Mouse (Mus musculus) heart, adult 2 months (tissue): Measurements from ENCODE around the gene Rapgef2. TPM values are rescaled to one million over a fixed set of nuclear protein-coding genes. Genes with fewer than 3 reads are reported as not detected.
A peak's percentile ranks its signal among the peaks of the same experiment; 100 is the strongest.

Source experiments
- DNase-seq, 2 experiments: peaks; one replicate each; pipeline ENCODE4 v3.0.0; 2021
- H3K27ac ChIP-seq: fragments of 200-600 bp; 2 replicates; pipeline ENCODE4 v1.8.1; 2022
- H3K27me3 ChIP-seq: fragments of 200-500 bp; 2 replicates; pipeline ENCODE4 v1.6.1; 2012; ENCODE audit warnings: mild to moderate bottlenecking, low read length, inconsistent platforms, mixed read lengths; ENCODE audit not compliant: control insufficient read depth, insufficient read depth
- H3K36me3 ChIP-seq: fragments of 200-500 bp; 2 replicates; pipeline ENCODE4 v1.6.1; 2012; ENCODE audit warnings: low read length, inconsistent platforms; ENCODE audit not compliant: control insufficient read depth, insufficient read depth
- H3K4me1 ChIP-seq: fragments of 200-500 bp; 2 replicates; pipeline ENCODE4 v1.6.1; 2011; ENCODE audit warnings: low read length; ENCODE audit not compliant: control insufficient read depth, insufficient read depth
- H3K4me3 ChIP-seq: fragments of 200-600 bp; 2 replicates; pipeline ENCODE4 v1.8.1; 2022
- H3K79me2 ChIP-seq: fragments of 200-500 bp; replicated peaks from 2 replicates; pipeline ENCODE4 v1.6.1; 2012; ENCODE audit warnings: mild to moderate bottlenecking, inconsistent platforms, low read length, moderate library complexity, mixed read lengths; ENCODE audit not compliant: control insufficient read depth, insufficient read depth
- H3K9ac ChIP-seq: fragments of 200-500 bp; 2 replicates; pipeline ENCODE4 v1.6.1; 2012; ENCODE audit warnings: low read depth, mild to moderate bottlenecking, control low read depth, inconsistent platforms, low read length, mixed read lengths
- CTCF ChIP-seq: fragments of 200-600 bp; IDR thresholded peaks from 2 replicates; pipeline ENCODE4 v1.8.1; 2022; ENCODE audit warnings: antibody characterized with exemption, mild to moderate bottlenecking, moderate library complexity
- EP300 ChIP-seq: fragments of 200-500 bp; IDR thresholded peaks from 2 replicates; pipeline ENCODE4 v1.6.1; 2011; ENCODE audit warnings: low read depth, low read length, control low read depth; ENCODE audit not compliant: insufficient read depth
- POLR2A ChIP-seq: fragments of 200-500 bp; IDR thresholded peaks from 2 replicates; pipeline ENCODE4 v1.6.1; 2011; ENCODE audit warnings: mild to moderate bottlenecking, low read depth, low read length, control low read depth; ENCODE audit not compliant: insufficient read depth
- WGBS: fragments of 180-500 bp; shearing (Covaris S2); methylation state at CpG from one replicate; pipeline ENCODE4 v1.1.7; 2018; 5-methylcytosine and 5-hydroxymethylcytosine counted together
- intact Hi-C: fragments of 180-260 bp; cut with DNase I; formaldehyde crosslinking; loops from one replicate; pipeline ENCODE4 v1.15.1; 2025
- polyA plus RNA-seq: library from polyadenylated mRNA; depleted of rRNA; stranded (reverse); fragments of >200 nt; gene quantifications from 2 replicates; pipeline ENCODE4 v1.2.3, GENCODE M21; 2012
- total RNA-seq, 2 experiments: library from RNA; stranded (reverse); gene quantifications; 2 replicates each; pipeline ENCODE4 v1.2.3; 2021

The Rapgef2 gene
- total and polyA plus RNA-seq, 3 experiments = 10.6 to 36.2 (median 31.7) TPM

GRCm38 (mm10) chr3:79207216-79207615, 79.1 kb downstream of the Rapgef2 start:
- intact Hi-C loops = no loop called here
- Histone ChIP-seq H3K27ac (peak overlapping the region; percentile 4; the same call in 1 of the 2 replicates), H3K9ac (no peak overlapping the region), H3K79me2 (peaks cover 3% of the 10 kb centered on the region), H3K4me3 (no peak overlapping the region), H3K4me1 (peaks cover 19% of the 10 kb centered on the region), H3K36me3 (peaks cover 15% of the 10 kb centered on the region), H3K27me3 (no peaks in the 10 kb centered on the region)
- no peak for TF ChIP-seq POLR2A
- TF ChIP-seq EP300 = no peak
- WGBS = 86% methylated on average over 2 of the region's 2 CpGs
- peak in 1 of 2 experiments; percentile 7 for DNase-seq

GRCm38 (mm10) chr3:79206524-79206923, 79.8 kb downstream of the Rapgef2 start:
- TF ChIP-seq POLR2A = no peak
- TF ChIP-seq CTCF = no peak
- no peak for TF ChIP-seq EP300
- 97% methylated on average over 7 of the region's 7 CpGs for WGBS

GRCm38 (mm10) chr3:79205981-79206380, 80.3 kb downstream of the Rapgef2 start:
- H3K9ac ChIP-seq = no peak overlapping the region
- H3K27me3 ChIP-seq = no peaks in the 10 kb centered on the region
- H3K4me1 ChIP-seq = peaks cover 17% of the 10 kb centered on the region
- TF ChIP-seq EP300 (0 out of 2 replicates have a peak, but pooled peaks have one; percentile 37), POLR2A (no peak)
- WGBS = 56% methylated on average over 4 of the region's 4 CpGs
- H3K4me3 ChIP-seq = no peak overlapping the region
- peaks cover 5% of the 10 kb centered on the region for H3K79me2 ChIP-seq
- intact Hi-C loops = no loop called here
- peak overlapping the region; percentile 56 for H3K27ac ChIP-seq
- DNase-seq = peak in 1 of 2 experiments; percentile 31
- peaks cover 14% of the 10 kb centered on the region for H3K36me3 ChIP-seq

More at GRCm38 (mm10) chr3:79206524-79206923, 79.8 kb downstream of the Rapgef2 start:
- peaks cover 3% of the 10 kb centered on the region for H3K79me2 ChIP-seq
- no peak overlapping the region for H3K4me3 ChIP-seq
- H3K27me3 ChIP-seq = no peaks in the 10 kb centered on the region
- intact Hi-C loops = no loop called here
- peak in 1 of 2 experiments; percentile 13 for DNase-seq
- peak overlapping the region; percentile 56 for H3K27ac ChIP-seq
- H3K36me3 ChIP-seq = peaks cover 14% of the 10 kb centered on the region
- H3K9ac ChIP-seq = no peak overlapping the region
- H3K4me1 ChIP-seq = peaks cover 19% of the 10 kb centered on the region

- intact Hi-C loops = no loop called here
- H3K4me1 ChIP-seq = peaks cover 17% of the 10 kb centered on the region
- H3K4me3 ChIP-seq = no peak overlapping the region
- DNase-seq = peak in 1 of 2 experiments; percentile 28
- H3K27me3 ChIP-seq = no peaks in the 10 kb centered on the region
- WGBS = 31% methylated on average over 3 of the region's 3 CpGs
- peaks cover 8% of the 10 kb centered on the region for H3K36me3 ChIP-seq
- TF ChIP-seq POLR2A (0 out of 2 replicates have a peak, but pooled peaks have one; percentile 8), CTCF (peak; percentile 60), EP300 (0 out of 2 replicates have a peak, but pooled peaks have one; percentile 11)
- peak overlapping the region; percentile 50 for H3K9ac ChIP-seq
- H3K27ac ChIP-seq = peak overlapping the region; percentile 94
- peaks cover 5% of the 10 kb centered on the region for H3K79me2 ChIP-seq
Observed at GRCm38 (mm10) chr3:79205112-79205511, 81.2 kb downstream of the Rapgef2 start.

GRCm38 (mm10) chr3:79204261-79204660, 82.1 kb downstream of the Rapgef2 start:
- TF ChIP-seq POLR2A (no peak), EP300 (no peak), CTCF (no peak)
- WGBS = 54% methylated on average over 9 of the region's 9 CpGs
- Histone ChIP-seq H3K36me3 (peaks cover 9% of the 10 kb centered on the region), H3K79me2 (peaks cover 7% of the 10 kb centered on the region), H3K27ac (peak overlapping the region; percentile 94), H3K4me3 (no peak overlapping the region), H3K9ac (peak overlapping the region; percentile 2; the same call in 1 of the 2 replicates), H3K27me3 (no peaks in the 10 kb centered on the region), H3K4me1 (peaks cover 22% of the 10 kb centered on the region)
- DNase-seq = peak in 1 of 2 experiments; percentile 40
- intact Hi-C loops = loop anchor here (5.0 kb wide), 3 partner anchors 83 to 363 kb away; partner anchors contain the start of genes Fnip2 and Rapgef2

GRCm38 (mm10) chr3:79203821-79204220, 82.5 kb downstream of the Rapgef2 start:
- peaks cover 5% of the 10 kb centered on the region for H3K79me2 ChIP-seq
- no peaks in the 10 kb centered on the region for H3K27me3 ChIP-seq
- H3K4me1 ChIP-seq = peaks cover 25% of the 10 kb centered on the region
- peak overlapping the region; percentile 94 for H3K27ac ChIP-seq
- H3K4me3 ChIP-seq = no peak overlapping the region
- WGBS = 68% methylated on average over 5 of the region's 5 CpGs
- no peak overlapping the region for H3K9ac ChIP-seq
- peak in 1 of 2 experiments; percentile 31 for DNase-seq
- intact Hi-C loops = loop anchor here (1.0 to 5.0 kb wide), 6 partner anchors 14 to 383 kb away; partner anchors contain the start of genes Fnip2 and Rapgef2
- peaks cover 10% of the 10 kb centered on the region for H3K36me3 ChIP-seq
- TF ChIP-seq POLR2A = no peak
